Mouse (Mus musculus): ENCODE measurements at regions not wholly inside any gene's neighbourhood (a gene's known extent, or its start where the extent isn't known, plus 50 kb on each side); places are given as distances from the start of the nearest gene placed in this dataset.
A peak's percentile ranks its signal among the peaks of the same experiment; 100 is the strongest.

DNA sequence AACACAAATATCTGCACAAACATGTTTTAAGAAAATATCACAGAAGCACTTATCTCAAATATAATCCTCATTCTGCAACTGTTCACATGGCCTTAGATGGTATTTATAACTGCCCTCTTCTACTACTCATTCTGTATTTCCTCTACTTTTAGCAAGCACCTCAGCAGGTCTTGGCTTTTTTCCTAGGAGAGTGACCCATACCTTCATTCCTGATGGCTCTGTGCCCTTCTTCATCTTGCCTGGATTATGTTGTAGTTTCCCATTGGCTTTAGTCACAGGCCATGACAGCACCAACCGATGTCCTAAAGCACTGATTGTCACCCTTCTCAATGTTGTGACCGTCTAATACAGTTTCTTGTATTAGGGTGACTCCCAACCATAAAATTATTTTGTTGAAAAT lies 61.2 kb upstream of the Hs3st4 start:
- no peak for DNase-seq (ENCODE audit: low read depth)
- no peak for TF ChIP-seq POLR2A (IDR thresholded peaks at IDR 0.05; ENCODE audit: borderline replicate concordance, extremely low read depth, insufficient read depth, insufficient read length, poor library complexity, severe bottlenecking)
- no peak for TF ChIP-seq CTCF (IDR thresholded peaks at IDR 0.05; ENCODE audit: borderline replicate concordance, extremely low read depth, insufficient read depth, insufficient read length)

DNA sequence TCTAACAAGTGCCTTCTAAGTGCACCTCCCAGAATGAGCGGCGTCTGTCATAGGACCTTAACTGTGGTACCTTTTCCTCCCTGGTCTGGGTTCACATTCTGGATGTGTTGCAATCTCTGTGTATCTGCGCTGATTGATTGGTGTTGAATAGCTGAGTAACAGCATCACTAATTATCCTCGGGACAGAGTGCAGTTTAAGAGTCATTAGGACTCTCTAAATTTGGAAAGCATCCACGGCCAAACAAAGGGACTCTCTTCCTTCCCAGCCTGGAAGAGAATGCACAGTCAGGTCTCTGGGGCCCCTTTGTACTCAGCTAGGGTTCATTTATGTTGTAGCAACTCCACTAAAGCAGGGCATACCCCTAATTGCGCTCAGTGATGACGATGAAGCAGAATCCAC lies 50.2 kb upstream of the Hs3st4 start:
- DNase-seq (ENCODE audit: low read depth): peak; percentile 81
- no peak for TF ChIP-seq CTCF (IDR thresholded peaks at IDR 0.05; ENCODE audit: borderline replicate concordance, extremely low read depth, insufficient read depth, insufficient read length)
- no peak for TF ChIP-seq POLR2A (IDR thresholded peaks at IDR 0.05; ENCODE audit: borderline replicate concordance, extremely low read depth, insufficient read depth, insufficient read length, poor library complexity, severe bottlenecking)
